ENCODE assay signal across 8 mouse cellular contexts in genomic region chr5:148608178-148608577, GRCm38 (mm10). TPM values are rescaled to one million over a fixed set of nuclear protein-coding genes. Genes with fewer than 3 reads are reported as not detected.
DNase-seq lines count a peak whose midpoint lies in the region; ATAC-seq lines count a peak whose summit lies in the region.

No protein-coding gene starts in this region.

- peak overlapping the region; percentile 20; the same call in 1 of the 2 replicates for H3K27ac ChIP-seq in midbrain, embryonic 10.5 days (replicated peaks)
- H3K27ac ChIP-seq in midbrain, embryonic 11.5 days (ENCODE audit: low read depth, low read length) = no peak overlapping the region
- no peak overlapping the region for H3K27ac ChIP-seq in intestine, embryonic 15.5 days

- no peaks in the 10 kb centered on the region for H3K36me3 ChIP-seq in midbrain, embryonic 10.5 days
- no peaks in the 10 kb centered on the region for H3K36me3 ChIP-seq in midbrain, embryonic 11.5 days (ENCODE audit: control insufficient read depth, insufficient read depth, low read length)
- H3K36me3 ChIP-seq in intestine, embryonic 15.5 days = no peaks in the 10 kb centered on the region

- H3K4me3 ChIP-seq in midbrain, embryonic 10.5 days = no peak overlapping the region
- no peak overlapping the region for H3K4me3 ChIP-seq in midbrain, embryonic 11.5 days (ENCODE audit: low read depth, low read length)
- H3K4me3 ChIP-seq in intestine, embryonic 15.5 days (replicated peaks) = no peak overlapping the region

- DNase-seq in midbrain, embryonic 10.5 days (ENCODE audit: low spot score) = no peak
- DNase-seq in midbrain, embryonic 11.5 days (ENCODE audit: low spot score, missing footprints) = no peak
- peak; percentile 47 for DNase-seq in forelimb bud, embryonic 11.5 days (ENCODE audit: low read depth, low spot score)
- peak; percentile 90 for DNase-seq in lung, postnatal 10 days
- DNase-seq in right cerebral cortex, postnatal 36 days (ENCODE audit: low spot score in 2 of 2) = no peak
- DNase-seq in right cerebral cortex, postnatal 10 days (ENCODE audit: low spot score in 2 of 2) = no peak

- H3K4me2 ChIP-seq in midbrain, embryonic 11.5 days = no peak overlapping the region
- no peak overlapping the region for H3K4me2 ChIP-seq in intestine, embryonic 15.5 days (replicated peaks)

- H3K4me1 ChIP-seq in midbrain, embryonic 10.5 days = peaks cover 20% of the 10 kb centered on the region
- no peaks in the 10 kb centered on the region for H3K4me1 ChIP-seq in midbrain, embryonic 11.5 days (ENCODE audit: control insufficient read depth, insufficient read depth, low read length)
- peaks cover 4% of the 10 kb centered on the region; the same call in 1 of the 2 replicates for H3K4me1 ChIP-seq in intestine, embryonic 15.5 days (replicated peaks)

- no peak overlapping the region for H3K9ac ChIP-seq in midbrain, embryonic 11.5 days (ENCODE audit: low read length)
- H3K9ac ChIP-seq in intestine, embryonic 15.5 days = no peak overlapping the region

- H3K27me3 ChIP-seq in midbrain, embryonic 10.5 days (ENCODE audit: low read depth, poor library complexity, severe bottlenecking) = no peaks in the 10 kb centered on the region
- no peaks in the 10 kb centered on the region for H3K27me3 ChIP-seq in midbrain, embryonic 11.5 days (ENCODE audit: control insufficient read depth, insufficient read depth, low read length)
- no peaks in the 10 kb centered on the region for H3K27me3 ChIP-seq in intestine, embryonic 15.5 days (replicated peaks)

- 52% methylated on average over 9 of the region's 9 CpGs for WGBS in midbrain, embryonic 10.5 days
- 45% methylated on average over 9 of the region's 9 CpGs for WGBS in midbrain, embryonic 11.5 days
- 31% methylated on average over 9 of the region's 9 CpGs for WGBS in intestine, embryonic 15.5 days

- no peak for ATAC-seq in midbrain, embryonic 11.5 days (ENCODE audit: low FRiP score)
- ATAC-seq in intestine, embryonic 15.5 days = peak; percentile 84
- no peak for ATAC-seq in CD4-positive, CD25-positive, alpha-beta regulatory T cell, adult 4 months

- H3K9me3 ChIP-seq in midbrain, embryonic 10.5 days (replicated peaks) = no peaks in the 10 kb centered on the region
- H3K9me3 ChIP-seq in midbrain, embryonic 11.5 days (ENCODE audit: control insufficient read depth, low read length) = no peaks in the 10 kb centered on the region
- H3K9me3 ChIP-seq in intestine, embryonic 15.5 days = no peaks in the 10 kb centered on the region

RNA-seq across cellular contexts. Expression of gene Ubl3, which starts 55.6 kb away (rescaled TPM):
- polyA plus RNA-seq in midbrain, embryonic 10.5 days (2016; fragmentation: Nextera tagmentation; extraction: Ambion mirVana) = 52.5 and 52.7 TPM in 2 replicates
- 64.5 and 66.9 TPM in 2 replicates for polyA plus RNA-seq in midbrain, embryonic 11.5 days (2014; fragmentation: Nextera tagmentation; extraction: Ambion mirVana)
- 79.9 and 82.9 TPM in 2 replicates for polyA plus RNA-seq in intestine, embryonic 15.5 days (2015; fragmentation: Nextera tagmentation; extraction: Ambion mirVana)
- polyA plus RNA-seq in CD4-positive, CD25-positive, alpha-beta regulatory T cell, adult 4 months (2017; shearing (Covaris generic)) = 100 to 1,000 TPM in 1 of 2 experiments, 10 to 100 TPM in 1; 85.9 to 102 TPM

Comparison
In these comparisons a context has a peak if more than half of its experiments do, and no peak if none do; other contexts are left out.
1. DNase-seq: peak in forelimb bud, embryonic 11.5 days (single experiment) and lung, postnatal 10 days (single experiment); none in midbrain, embryonic 10.5 days (single experiment), midbrain, embryonic 11.5 days (single experiment), right cerebral cortex, postnatal 36 days (0 of 2) and right cerebral cortex, postnatal 10 days (0 of 2).